Mouse (Mus musculus) embryonic facial prominence, embryonic 14.5 days (tissue): ENCODE measurements at regions not wholly inside any gene's neighbourhood (a gene's known extent, or its start where the extent isn't known, plus 50 kb on each side); places are given as distances from the start of the nearest gene placed in this dataset.

ENCODE experiments used
- ATAC-seq: fragments of 200-750 bp; cut with Nextera tagmentation; 2 replicates; pipeline ENCODE4 v1.8.0; 2017; ENCODE audit warnings: low read depth, moderate number of reproducible peaks, moderate TSS enrichment
- DNase-seq: peaks from one replicate; pipeline ENCODE4 v3.0.0-alpha.2; 2015; ENCODE audit warnings: low spot score
- H3K27ac ChIP-seq: fragments of 300-500 bp; sonication (generic); replicated peaks from 2 replicates; pipeline ENCODE4 v1.5.1; 2014; ENCODE audit warnings: low read depth, mild to moderate bottlenecking, low read length, moderate library complexity
- H3K27me3 ChIP-seq: fragments of 300-500 bp; sonication (generic); replicated peaks from 2 replicates; pipeline ENCODE4 v1.6.1; 2014; ENCODE audit warnings: low read length; ENCODE audit not compliant: control insufficient read depth, insufficient read depth
- H3K36me3 ChIP-seq: fragments of 300-500 bp; sonication (generic); 2 replicates; pipeline ENCODE4 v1.6.1; 2014; ENCODE audit warnings: low read length, mixed read lengths; ENCODE audit not compliant: control insufficient read depth, insufficient read depth
- H3K4me1 ChIP-seq: fragments of 300-500 bp; sonication (generic); 2 replicates; pipeline ENCODE4 v1.6.1; 2014; ENCODE audit warnings: antibody characterized with exemption, low read length; ENCODE audit not compliant: control insufficient read depth, insufficient read depth
- H3K4me2 ChIP-seq: fragments of 300-500 bp; sonication (generic); 2 replicates; pipeline ENCODE4 v1.6.1; 2014; ENCODE audit warnings: low read depth, mild to moderate bottlenecking, low read length, moderate library complexity, mixed read lengths
- H3K4me3 ChIP-seq: fragments of 300-500 bp; sonication (generic); 2 replicates; pipeline ENCODE4 v1.5.1; 2014; ENCODE audit warnings: low read depth, mild to moderate bottlenecking, low read length
- H3K9ac ChIP-seq: fragments of 300-500 bp; sonication (generic); 2 replicates; pipeline ENCODE4 v1.6.1; 2014; ENCODE audit warnings: low read depth, mild to moderate bottlenecking, low read length, moderate library complexity, mixed read lengths
- H3K9me3 ChIP-seq: fragments of 300-500 bp; sonication (generic); 2 replicates; pipeline ENCODE4 v1.6.1; 2016; ENCODE audit warnings: low read length; ENCODE audit not compliant: control insufficient read depth
- WGBS: fragments of 180-500 bp; shearing (Covaris S2); extraction: QIAGEN DNeasy Blood & Tissue Kit; methylation state at CpG from one replicate; pipeline ENCODE4 v1.1.7; 2014; 5-methylcytosine and 5-hydroxymethylcytosine counted together

DNA sequence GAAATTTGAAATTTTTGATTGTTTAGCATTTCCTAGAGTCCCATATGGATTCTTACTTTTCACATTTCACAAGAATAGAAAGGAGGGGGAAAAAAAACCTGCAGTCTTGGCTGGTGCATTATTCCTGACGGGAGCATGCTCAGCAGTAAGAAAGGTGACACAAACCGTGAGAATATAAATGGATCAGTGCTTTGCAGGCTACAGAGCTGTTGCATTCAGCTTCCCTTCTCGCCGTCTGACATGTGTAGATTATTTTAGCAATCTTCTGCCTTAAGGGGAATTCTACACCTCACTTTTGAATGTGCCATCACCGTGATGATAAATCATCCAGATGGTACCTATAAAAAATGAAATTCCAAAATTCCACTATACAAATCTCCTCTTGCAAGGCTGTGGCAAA is 55.3 kb downstream of the Crygf start:
- ATAC-seq: no peak
- Histone ChIP-seq H3K4me1 (no peaks in the 10 kb centered on the region), H3K27me3 (no peaks in the 10 kb centered on the region), H3K4me2 (no peak overlapping the region), H3K9me3 (no peaks in the 10 kb centered on the region), H3K27ac (no peak overlapping the region), H3K9ac (no peak overlapping the region), H3K4me3 (no peak overlapping the region), H3K36me3 (no peaks in the 10 kb centered on the region)
- WGBS: 64% methylated on average over 5 of the region's 5 CpGs
- no peak for DNase-seq

- no peaks in the 10 kb centered on the region for H3K9me3 ChIP-seq
- no peak overlapping the region for H3K4me3 ChIP-seq
- no peak overlapping the region for H3K4me2 ChIP-seq
- no peak overlapping the region for H3K27ac ChIP-seq
- H3K27me3 ChIP-seq: no peaks in the 10 kb centered on the region
- no peak for ATAC-seq
- no peaks in the 10 kb centered on the region for H3K4me1 ChIP-seq
- H3K36me3 ChIP-seq: no peaks in the 10 kb centered on the region
- H3K9ac ChIP-seq: no peak overlapping the region
- WGBS: 44% methylated on average over 3 of the region's 3 CpGs
- DNase-seq: peak; percentile 8
Observed at GRCm38 (mm10) chr1:66000398-66000797, 74.1 kb downstream of the Crygf start.

GRCm38 (mm10) chr1:66003897-66004660 is 77.8 kb downstream of the Crygf start:
- no peaks in the 10 kb centered on the region for H3K36me3 ChIP-seq
- DNase-seq: peak; percentile 13

More at GRCm38 (mm10) chr1:66003897-66004660, 77.8 kb downstream of the Crygf start:
- no peak overlapping the region for H3K9ac ChIP-seq
- 59% methylated on average over 17 of the region's 17 CpGs for WGBS
- no peak overlapping the region for H3K27ac ChIP-seq
- no peaks in the 10 kb centered on the region for H3K27me3 ChIP-seq
- no peak overlapping the region for H3K4me3 ChIP-seq
- H3K9me3 ChIP-seq: no peaks in the 10 kb centered on the region
- ATAC-seq: no peak
- no peaks in the 10 kb centered on the region for H3K4me1 ChIP-seq
- no peak overlapping the region for H3K4me2 ChIP-seq
